Mouse (Mus musculus) embryonic fibroblast, embryonic 13.5 days (primary cell): ENCODE results near the gene Mrap.

ENCODE experiments used
- CTCF ChIP-seq: IDR thresholded peaks from 2 replicates; pipeline ENCODE4 v1.5.1; 2011; ENCODE audit warnings: mild to moderate bottlenecking, control low read depth, low read length, moderate library complexity, borderline replicate concordance; ENCODE audit not compliant: insufficient read depth
- POLR2A ChIP-seq: IDR thresholded peaks from 2 replicates; pipeline ENCODE4 v1.6.1; 2011; ENCODE audit warnings: low read depth, mild to moderate bottlenecking, control low read depth, low read length, moderate library complexity

- TF ChIP-seq CTCF (no peak), POLR2A (no peak)
Measured at GRCm38 (mm10) chr16:90774646-90775045, 36.6 kb downstream of the Mrap start.
